Mouse (Mus musculus) heart, postnatal 0 days (tissue): ENCODE data around the gene Efr3b. TPM values are rescaled to one million over a fixed set of nuclear protein-coding genes. Genes with fewer than 3 reads are reported as not detected.
A peak's percentile ranks its signal among the peaks of the same experiment; 100 is the strongest.

Experiments used
- ATAC-seq: fragments of 200-750 bp; cut with Nextera tagmentation; 2 replicates; pipeline ENCODE4 v1.8.0; 2017; ENCODE audit warnings: low read depth, moderate number of reproducible peaks, moderate library complexity; ENCODE audit not compliant: insufficient read depth
- DNase-seq: peaks from one replicate; pipeline ENCODE4 v3.0.0-alpha.2; 2016; ENCODE audit warnings: low spot score
- H3K27ac ChIP-seq: fragments of 300-500 bp; sonication (generic); 2 replicates; pipeline ENCODE4 v1.5.1; 2014; ENCODE audit warnings: low read depth, mild to moderate bottlenecking
- H3K27me3 ChIP-seq: fragments of 300-500 bp; sonication (generic); 2 replicates; pipeline ENCODE4 v1.6.1; 2014; ENCODE audit warnings: low read length, mixed read lengths; ENCODE audit not compliant: control insufficient read depth, insufficient read depth
- H3K36me3 ChIP-seq: fragments of 300-500 bp; sonication (generic); replicated peaks from 2 replicates; pipeline ENCODE4 v1.6.1; 2014; ENCODE audit warnings: low read length, mixed read lengths; ENCODE audit not compliant: control insufficient read depth, insufficient read depth
- H3K4me1 ChIP-seq: fragments of 300-500 bp; sonication (generic); 2 replicates; pipeline ENCODE4 v1.6.1; 2014; ENCODE audit warnings: antibody characterized with exemption; ENCODE audit not compliant: control insufficient read depth, insufficient read depth
- H3K4me2 ChIP-seq: fragments of 300-500 bp; sonication (generic); 2 replicates; pipeline ENCODE4 v1.6.1; 2014; ENCODE audit warnings: low read depth, mild to moderate bottlenecking, low read length, moderate library complexity
- H3K4me3 ChIP-seq: fragments of 300-500 bp; sonication (generic); 2 replicates; pipeline ENCODE4 v1.5.1; 2014; ENCODE audit warnings: low read depth, low read length
- H3K9ac ChIP-seq: fragments of 300-500 bp; sonication (generic); replicated peaks from 2 replicates; pipeline ENCODE4 v1.6.1; 2014; ENCODE audit warnings: low read depth, low read length, mixed read lengths
- H3K9me3 ChIP-seq: fragments of 300-500 bp; sonication (generic); replicated peaks from 2 replicates; pipeline ENCODE4 v1.6.1; 2016; ENCODE audit warnings: low read length; ENCODE audit not compliant: control insufficient read depth
- CTCF ChIP-seq: IDR thresholded peaks from 2 replicates; pipeline ENCODE4 v1.5.1; 2016; ENCODE audit warnings: antibody characterized with exemption, control low read depth, low read depth
- EP300 ChIP-seq: IDR thresholded peaks from 2 replicates; pipeline ENCODE4 v1.6.1; 2016; ENCODE audit warnings: antibody characterized with exemption, low read depth
- WGBS: fragments of 180-500 bp; shearing (Covaris S2); extraction: QIAGEN DNeasy Blood & Tissue Kit; methylation state at CpG from one replicate; pipeline ENCODE4 v1.1.7; 2014; 5-methylcytosine and 5-hydroxymethylcytosine counted together
- polyA plus RNA-seq: library from polyadenylated mRNA; unstranded; fragments of >200 nt; fragmentation: Nextera tagmentation; extraction: Ambion mirVana; gene quantifications from 2 replicates; pipeline ENCODE4 v1.2.1, GENCODE M21; 2015
- total RNA-seq: library from RNA; depleted of rRNA; stranded (reverse); fragments of >200 nt; gene quantifications from 2 replicates; pipeline ENCODE4 v1.2.3, GENCODE M21; 2014; ENCODE audit warnings: low replicate concordance

Efr3b gene
- total and polyA plus RNA-seq, 2 experiments from 2014 or later = 1.6 to 6.8 TPM

DNA sequence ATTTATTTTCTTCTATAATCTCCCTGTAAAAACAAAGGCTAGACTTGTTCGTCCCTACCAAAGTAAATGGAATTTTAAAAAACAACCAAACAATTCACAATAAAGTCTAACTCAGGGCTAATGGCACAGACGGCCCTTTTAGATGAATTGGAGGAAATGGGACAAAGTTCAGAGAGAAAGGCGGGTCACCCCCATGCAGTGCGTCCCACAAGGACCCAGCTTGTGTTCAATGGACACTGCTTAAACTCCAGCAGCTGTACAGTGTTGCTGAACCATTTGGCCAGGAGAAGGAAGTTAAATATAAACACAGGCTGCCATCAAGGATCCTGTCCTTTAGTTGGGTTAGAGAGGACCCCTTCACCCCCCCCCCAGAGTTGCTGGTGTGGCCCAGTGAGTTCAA is 30.9 kb downstream of the Efr3b start:
- no peak for DNase-seq
- H3K4me2 ChIP-seq = no peak overlapping the region
- H3K36me3 ChIP-seq = no peaks in the 10 kb centered on the region
- no peaks in the 10 kb centered on the region for H3K27me3 ChIP-seq
- peak overlapping the region; percentile 63 for H3K27ac ChIP-seq
- peaks cover 23% of the 10 kb centered on the region for H3K4me1 ChIP-seq
- WGBS = 50% methylated on average over 4 of the region's 4 CpGs
- no peak overlapping the region; the same call in 1 of the 2 replicates for H3K9ac ChIP-seq
- H3K9me3 ChIP-seq = no peaks in the 10 kb centered on the region
- H3K4me3 ChIP-seq = no peak overlapping the region
- ATAC-seq = peak; percentile 56
- TF ChIP-seq EP300 (no peak), CTCF (no peak)

- WGBS = 55% methylated on average over 4 of the region's 4 CpGs
- TF ChIP-seq CTCF (no peak), EP300 (no peak)
- H3K9me3 ChIP-seq = no peaks in the 10 kb centered on the region
- peaks cover 23% of the 10 kb centered on the region for H3K4me1 ChIP-seq
- DNase-seq (no peak), ATAC-seq (no peak; the same call in 1 of the 2 replicates)
- H3K36me3 ChIP-seq = no peaks in the 10 kb centered on the region
- H3K9ac ChIP-seq = no peak overlapping the region
- peak overlapping the region; percentile 63 for H3K27ac ChIP-seq
- no peak overlapping the region for H3K4me2 ChIP-seq
- H3K4me3 ChIP-seq = no peak overlapping the region
- no peaks in the 10 kb centered on the region for H3K27me3 ChIP-seq
Measured at GRCm38 (mm10) chr12:4007181-4007580, 31.5 kb downstream of the Efr3b start.

DNA sequence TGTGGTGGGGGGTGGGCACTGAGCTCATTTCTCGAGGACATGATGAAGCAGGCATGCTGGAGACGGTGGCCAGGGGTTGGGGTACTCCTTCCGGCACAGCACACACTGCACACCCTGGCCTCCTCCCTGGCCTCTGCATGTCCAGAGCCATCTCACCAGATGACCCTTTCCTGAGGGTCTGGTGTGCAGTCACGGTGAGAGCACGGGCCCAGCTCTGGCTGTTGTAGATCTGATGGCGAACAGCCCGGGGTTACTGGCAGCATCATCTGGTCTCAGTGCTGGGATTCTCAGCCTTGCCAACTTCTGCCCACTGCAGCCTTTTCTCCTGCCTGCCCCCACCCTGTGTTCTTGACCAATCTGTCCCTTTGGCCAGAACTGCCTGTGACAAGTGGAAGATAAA is 32.6 kb downstream of the Efr3b start:
- 0 out of 2 replicates have a peak overlapping the region, but pooled peaks have one; percentile 63 for H3K27ac ChIP-seq
- no peaks in the 10 kb centered on the region for H3K9me3 ChIP-seq
- no peak overlapping the region for H3K4me3 ChIP-seq
- peaks cover 23% of the 10 kb centered on the region for H3K4me1 ChIP-seq
- ATAC-seq (no peak), DNase-seq (no peak)
- 56% methylated on average over 7 of the region's 7 CpGs for WGBS
- no peak for TF ChIP-seq EP300
- no peak for TF ChIP-seq CTCF
- H3K27me3 ChIP-seq = no peaks in the 10 kb centered on the region
- no peaks in the 10 kb centered on the region for H3K36me3 ChIP-seq
- H3K9ac ChIP-seq = no peak overlapping the region
- H3K4me2 ChIP-seq = no peak overlapping the region

GRCm38 (mm10) chr12:4004648-4005047 is 34.1 kb downstream of the Efr3b start:
- Histone ChIP-seq H3K9me3 (no peaks in the 10 kb centered on the region), H3K36me3 (no peaks in the 10 kb centered on the region), H3K27ac (peak overlapping the region; percentile 69), H3K9ac (no peak overlapping the region), H3K27me3 (no peaks in the 10 kb centered on the region), H3K4me3 (no peak overlapping the region), H3K4me1 (peaks cover 23% of the 10 kb centered on the region), H3K4me2 (no peak overlapping the region)
- no peak for DNase-seq
- WGBS = 48% methylated on average over 6 of the region's 6 CpGs
- TF ChIP-seq EP300 (no peak), CTCF (no peak)
- peak; percentile 63 for ATAC-seq

- H3K4me3 ChIP-seq = no peak overlapping the region
- H3K36me3 ChIP-seq = 0 out of 2 replicates have a peak, but pooled peaks cover 3% of the 10 kb centered on the region
- no peak for ATAC-seq
Measured at GRCm38 (mm10) chr12:4000406-4000805, 38.3 kb downstream of the Efr3b start.

DNA sequence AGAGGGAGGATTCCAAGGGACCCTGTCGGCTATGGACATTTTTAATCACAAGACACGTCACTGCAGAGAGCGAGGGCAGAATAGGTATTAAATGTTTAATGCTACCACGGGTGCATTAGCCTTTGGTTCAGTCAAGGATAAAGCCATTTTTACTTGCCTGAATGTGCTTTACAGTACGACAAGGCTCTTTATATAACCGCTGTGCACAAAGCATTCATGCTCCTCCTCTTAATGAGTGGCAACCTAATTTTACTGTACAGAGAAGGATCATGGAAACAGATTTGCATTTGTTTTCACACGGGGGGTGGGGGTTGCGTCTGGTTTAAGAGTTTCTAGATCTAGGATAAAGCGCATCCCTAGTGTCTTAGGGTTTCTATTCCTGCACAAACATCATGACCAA is 42.0 kb downstream of the Efr3b start:
- H3K4me3 ChIP-seq = no peak overlapping the region
- H3K4me2 ChIP-seq = no peak overlapping the region
- H3K9me3 ChIP-seq = no peaks in the 10 kb centered on the region
- no peak overlapping the region for H3K9ac ChIP-seq
- H3K27ac ChIP-seq = no peak overlapping the region
- ATAC-seq (no peak), DNase-seq (no peak)
- 0 out of 2 replicates have a peak, but pooled peaks cover 3% of the 10 kb centered on the region for H3K36me3 ChIP-seq
- H3K27me3 ChIP-seq = no peaks in the 10 kb centered on the region
- 86% methylated on average over 9 of the region's 9 CpGs for WGBS
- H3K4me1 ChIP-seq = no peaks in the 10 kb centered on the region
- TF ChIP-seq CTCF (no peak), EP300 (no peak)

More at GRCm38 (mm10) chr12:4000406-4000805, 38.3 kb downstream of the Efr3b start:
- no peak for DNase-seq
- no peak for TF ChIP-seq EP300
- TF ChIP-seq CTCF = no peak
- H3K9me3 ChIP-seq = no peaks in the 10 kb centered on the region
- H3K4me1 ChIP-seq = no peaks in the 10 kb centered on the region
- no peak overlapping the region for H3K9ac ChIP-seq
- H3K4me2 ChIP-seq = no peak overlapping the region
- 94% methylated on average over 5 of the region's 5 CpGs for WGBS
- no peak overlapping the region for H3K27ac ChIP-seq
- H3K27me3 ChIP-seq = no peaks in the 10 kb centered on the region
